Mouse (Mus musculus) kidney, embryonic 16.5 days (tissue): ENCODE data around the gene Camta2. TPM values are rescaled to one million over a fixed set of nuclear protein-coding genes. Genes with fewer than 3 reads are reported as not detected.

ENCODE experiments used
- ATAC-seq: fragments of 200-750 bp; cut with Nextera tagmentation; 2 replicates; pipeline ENCODE4 v1.8.0; 2017; ENCODE audit warnings: moderate TSS enrichment; ENCODE audit not compliant: low FRiP score, low TSS enrichment
- H3K27ac ChIP-seq: fragments of 300-500 bp; sonication (generic); 2 replicates; pipeline ENCODE4 v1.5.1; 2014; ENCODE audit warnings: low read length
- H3K27me3 ChIP-seq: fragments of 300-500 bp; sonication (generic); 2 replicates; pipeline ENCODE4 v1.6.1; 2014; ENCODE audit warnings: low read length, control low read depth, mixed read lengths; ENCODE audit not compliant: insufficient read depth
- H3K36me3 ChIP-seq: fragments of 300-500 bp; sonication (generic); 2 replicates; pipeline ENCODE4 v1.6.1; 2014; ENCODE audit warnings: low read length, control low read depth, mixed read lengths; ENCODE audit not compliant: insufficient read depth
- H3K4me1 ChIP-seq: fragments of 300-500 bp; sonication (generic); 2 replicates; pipeline ENCODE4 v1.6.1; 2014; ENCODE audit warnings: low read length, control low read depth, mixed read lengths; ENCODE audit not compliant: insufficient read depth
- H3K4me2 ChIP-seq: fragments of 300-500 bp; sonication (generic); replicated peaks from 2 replicates; pipeline ENCODE4 v1.6.1; 2014; ENCODE audit warnings: low read depth, low read length
- H3K4me3 ChIP-seq: fragments of 300-500 bp; sonication (generic); 2 replicates; pipeline ENCODE4 v1.5.1; 2014; ENCODE audit warnings: mild to moderate bottlenecking, low read length
- H3K9ac ChIP-seq: fragments of 300-500 bp; sonication (generic); replicated peaks from 2 replicates; pipeline ENCODE4 v1.6.1; 2014; ENCODE audit warnings: low read length
- H3K9me3 ChIP-seq: fragments of 300-500 bp; sonication (generic); 2 replicates; pipeline ENCODE4 v1.6.1; 2016; ENCODE audit warnings: low read length, control low read depth
- WGBS: fragments of 180-500 bp; shearing (Covaris S2); extraction: QIAGEN DNeasy Blood & Tissue Kit; methylation state at CpG from one replicate; pipeline ENCODE4 v1.1.7; 2014; 5-methylcytosine and 5-hydroxymethylcytosine counted together
- polyA plus RNA-seq: library from polyadenylated mRNA; unstranded; fragments of >200 nt; fragmentation: Nextera tagmentation; extraction: Ambion mirVana; gene quantifications from 2 replicates; pipeline ENCODE4 v1.2.1, GENCODE M21; 2015

Camta2 gene
- polyA plus RNA-seq, 1 experiment from 2014 or later: 12.7 TPM

GRCm38 (mm10) chr11:70715832-70716231 lies 27.9 kb upstream of the Camta2 start:
- Histone ChIP-seq H3K36me3 (peaks cover 57% of the 10 kb centered on the region), H3K4me3 (no peak overlapping the region), H3K4me1 (no peaks in the 10 kb centered on the region), H3K9ac (no peak overlapping the region), H3K27me3 (no peaks in the 10 kb centered on the region), H3K4me2 (no peak overlapping the region), H3K27ac (no peak overlapping the region), H3K9me3 (no peaks in the 10 kb centered on the region)
- WGBS: 90% methylated on average over 6 of the region's 6 CpGs
- no peak for ATAC-seq

GRCm38 (mm10) chr11:70713222-70713621 lies 25.3 kb upstream of the Camta2 start:
- peaks cover 62% of the 10 kb centered on the region for H3K36me3 ChIP-seq
- ATAC-seq: no peak

GRCm38 (mm10) chr11:70711026-70711425 lies 23.1 kb upstream of the Camta2 start:
- ATAC-seq: no peak
- peaks cover 61% of the 10 kb centered on the region for H3K36me3 ChIP-seq
- no peaks in the 10 kb centered on the region for H3K4me1 ChIP-seq
- WGBS: 89% methylated on average over 10 of the region's 10 CpGs
- H3K27me3 ChIP-seq: no peaks in the 10 kb centered on the region
- no peak overlapping the region for H3K4me2 ChIP-seq
- no peak overlapping the region for H3K9ac ChIP-seq
- H3K9me3 ChIP-seq: no peaks in the 10 kb centered on the region
- H3K4me3 ChIP-seq: no peak overlapping the region
- no peak overlapping the region for H3K27ac ChIP-seq

More at GRCm38 (mm10) chr11:70713222-70713621, 25.3 kb upstream of the Camta2 start:
- Histone ChIP-seq H3K9me3 (no peaks in the 10 kb centered on the region), H3K27ac (no peak overlapping the region), H3K4me3 (no peak overlapping the region), H3K27me3 (no peaks in the 10 kb centered on the region), H3K4me1 (no peaks in the 10 kb centered on the region), H3K4me2 (no peak overlapping the region), H3K9ac (no peak overlapping the region)
- 82% methylated on average over 6 of the region's 6 CpGs for WGBS

GRCm38 (mm10) chr11:70706127-70706526 lies 18.2 kb upstream of the Camta2 start:
- WGBS: 75% methylated on average over 3 of the region's 3 CpGs
- Histone ChIP-seq H3K4me2 (no peak overlapping the region), H3K36me3 (peaks cover 66% of the 10 kb centered on the region), H3K9me3 (no peaks in the 10 kb centered on the region), H3K4me3 (no peak overlapping the region), H3K27ac (no peak overlapping the region), H3K27me3 (no peaks in the 10 kb centered on the region), H3K9ac (no peak overlapping the region), H3K4me1 (peaks cover 16% of the 10 kb centered on the region)
- ATAC-seq: no peak

- no peak overlapping the region for H3K27ac ChIP-seq
- no peak overlapping the region for H3K4me3 ChIP-seq
- 69% methylated on average over 6 of the region's 6 CpGs for WGBS
- H3K4me1 ChIP-seq: peaks cover 19% of the 10 kb centered on the region
- no peak overlapping the region; the same call in 1 of the 2 replicates for H3K9ac ChIP-seq
- no peaks in the 10 kb centered on the region for H3K27me3 ChIP-seq
- H3K36me3 ChIP-seq: peaks cover 38% of the 10 kb centered on the region
- H3K9me3 ChIP-seq: no peaks in the 10 kb centered on the region
- H3K4me2 ChIP-seq: no peak overlapping the region
- no peak for ATAC-seq
These were observed 14.9 kb upstream of the Camta2 start for GRCm38 (mm10) chr11:70702781-70703180.

GRCm38 (mm10) chr11:70701984-70702733 lies 14.3 kb upstream of the Camta2 start:
- ATAC-seq: no peak
- peaks cover 19% of the 10 kb centered on the region for H3K4me1 ChIP-seq
- WGBS: 87% methylated on average over 6 of the region's 6 CpGs
- peak overlapping the region; percentile 74 for H3K4me2 ChIP-seq
- H3K27ac ChIP-seq: no peak overlapping the region
- peak overlapping the region; percentile 94 for H3K9ac ChIP-seq
- H3K9me3 ChIP-seq: no peaks in the 10 kb centered on the region
- H3K36me3 ChIP-seq: peaks cover 37% of the 10 kb centered on the region
- no peaks in the 10 kb centered on the region for H3K27me3 ChIP-seq
- H3K4me3 ChIP-seq: peak overlapping the region; percentile 96; the same call in 1 of the 2 replicates

GRCm38 (mm10) chr11:70701221-70701955 lies 13.5 kb upstream of the Camta2 start:
- H3K27me3 ChIP-seq: no peaks in the 10 kb centered on the region
- H3K4me2 ChIP-seq: peak overlapping the region; percentile 74
- peak overlapping the region; percentile 97; the same call in 1 of the 2 replicates for H3K27ac ChIP-seq

GRCm38 (mm10) chr11:70700613-70701012 lies 12.7 kb upstream of the Camta2 start:
- peak overlapping the region; percentile 94 for H3K9ac ChIP-seq
- H3K36me3 ChIP-seq: peaks cover 21% of the 10 kb centered on the region; the same call in 1 of the 2 replicates
- no peaks in the 10 kb centered on the region for H3K9me3 ChIP-seq
- peak overlapping the region; percentile 96 for H3K4me3 ChIP-seq
- H3K4me1 ChIP-seq: peaks cover 19% of the 10 kb centered on the region
- H3K27me3 ChIP-seq: no peaks in the 10 kb centered on the region
- ATAC-seq: peak; percentile 46
- peak overlapping the region; percentile 74 for H3K4me2 ChIP-seq
- peak overlapping the region; percentile 97 for H3K27ac ChIP-seq
- under 1% methylated on average over 34 of the region's 34 CpGs for WGBS

More at GRCm38 (mm10) chr11:70701221-70701955, 13.5 kb upstream of the Camta2 start:
- ATAC-seq: no peak; the same call in 1 of the 2 replicates
- H3K4me1 ChIP-seq: peaks cover 19% of the 10 kb centered on the region
- peak overlapping the region; percentile 96 for H3K4me3 ChIP-seq
- WGBS: 4% methylated on average over 10 of the region's 10 CpGs
- H3K9ac ChIP-seq: peak overlapping the region; percentile 94
- H3K36me3 ChIP-seq: peaks cover 29% of the 10 kb centered on the region
- H3K9me3 ChIP-seq: no peaks in the 10 kb centered on the region

GRCm38 (mm10) chr11:70699722-70700556 lies 12.0 kb upstream of the Camta2 start, which contains the start of the genes Inca1 and Kif1c:
Gene Inca1, minus strand, starts transcription at chr11:70700155.
Gene Kif1c, plus strand, starts transcription at chr11:70700548.
- H3K9me3 ChIP-seq: no peaks in the 10 kb centered on the region
- 2% methylated on average over 65 of the region's 69 CpGs for WGBS
- H3K4me2 ChIP-seq: peak within 1 kb of the TSS; percentile 74
- H3K4me1 ChIP-seq: peaks cover 19% of the 10 kb centered on the region
- peak; percentile 93 for ATAC-seq
- H3K4me3 ChIP-seq: peak within 1 kb of the TSS; percentile 96
- no peaks in the 10 kb centered on the region for H3K27me3 ChIP-seq
- peak within 1 kb of the TSS; percentile 97 for H3K27ac ChIP-seq
- peaks cover 16% of the 10 kb centered on the region; the same call in 1 of the 2 replicates for H3K36me3 ChIP-seq
- H3K9ac ChIP-seq: peak within 1 kb of the TSS; percentile 94
